Mouse (Mus musculus): Measurements from ENCODE around the gene 1700013G24Rik. TPM values are rescaled to one million over a fixed set of nuclear protein-coding genes. Genes with fewer than 3 reads are reported as not detected.

1700013G24Rik gene
- polyA plus RNA-seq, 1 experiment from 2014 or later, result not detected

DNA sequence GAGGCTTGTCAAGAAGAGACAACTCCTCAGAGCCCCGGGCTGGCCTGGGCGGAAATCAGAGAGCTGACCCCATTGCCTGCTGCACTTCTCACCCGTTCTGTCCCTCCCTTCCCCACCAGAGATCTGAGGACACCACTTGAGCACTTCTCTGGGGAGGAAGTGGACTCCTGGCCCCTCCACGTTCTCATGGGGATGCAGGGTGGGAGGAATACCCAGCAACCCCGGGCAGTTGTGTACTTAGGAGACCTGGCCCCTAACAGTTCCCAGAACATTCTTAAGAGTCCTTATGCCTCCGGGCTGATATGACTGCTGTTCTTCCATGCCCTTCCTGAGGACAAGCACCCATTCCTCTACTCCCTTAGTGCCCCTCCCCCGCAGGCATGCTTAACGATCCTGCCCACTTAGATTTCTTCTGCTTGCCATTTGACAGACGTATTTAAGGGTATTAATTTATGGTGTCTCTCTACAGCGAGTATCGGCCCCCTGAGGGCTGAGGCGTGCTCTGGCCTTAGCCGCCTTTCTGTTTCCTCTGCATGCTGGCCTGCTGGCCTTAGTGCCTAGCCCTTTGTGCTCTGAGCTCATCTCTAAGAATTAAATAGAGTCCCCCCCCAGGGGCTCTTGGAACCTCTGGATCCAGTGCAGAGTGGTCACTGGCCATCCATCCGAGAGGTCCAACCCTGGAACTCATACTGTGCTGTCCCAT is 32.3 kb downstream of the 1700013G24Rik start:
- WGBS, result 31% methylated on average over 14 of the region's 14 CpGs
- Histone ChIP-seq H3K27me3 (ENCODE audit: insufficient read depth, low read length) (no peaks in the 10 kb centered on the region), H3K27ac (ENCODE audit: low read depth) (peak overlapping the region; percentile 92), H3K4me2 (peak overlapping the region; percentile 25; the same call in 1 of the 2 replicates), H3K4me3 (ENCODE audit: low read depth, low read length) (no peak overlapping the region), H3K4me1 (ENCODE audit: insufficient read depth) (peaks cover 76% of the 10 kb centered on the region), H3K9me3 (ENCODE audit: low read depth, low read length) (no peaks in the 10 kb centered on the region), H3K36me3 (ENCODE audit: insufficient read depth) (no peaks in the 10 kb centered on the region), H3K9ac (peak overlapping the region; percentile 24)
- ATAC-seq (ENCODE audit: insufficient read depth), result no peak
- TF ChIP-seq CTCF (IDR thresholded peaks at IDR 0.05; ENCODE audit: low read depth), result no peak
- peak; percentile 58 for DNase-seq

- DNase-seq (peak; percentile 82), ATAC-seq (ENCODE audit: insufficient read depth) (peak; percentile 4; the same call in 1 of the 2 replicates)
- H3K4me3 ChIP-seq (ENCODE audit: low read depth, low read length), result no peak overlapping the region
- no peak for TF ChIP-seq CTCF (IDR thresholded peaks at IDR 0.05; ENCODE audit: low read depth)
- WGBS, result 22% methylated on average over 20 of the region's 20 CpGs
- peak overlapping the region; percentile 92 for H3K27ac ChIP-seq (ENCODE audit: low read depth)
- H3K9ac ChIP-seq, result peak overlapping the region; percentile 24
- no peaks in the 10 kb centered on the region for H3K36me3 ChIP-seq (ENCODE audit: insufficient read depth)
- peaks cover 70% of the 10 kb centered on the region for H3K4me1 ChIP-seq (ENCODE audit: insufficient read depth)
- no peaks in the 10 kb centered on the region for H3K27me3 ChIP-seq (ENCODE audit: insufficient read depth, low read length)
- H3K4me2 ChIP-seq, result peak overlapping the region; percentile 25
- no peaks in the 10 kb centered on the region for H3K9me3 ChIP-seq (ENCODE audit: low read depth, low read length)
Observed at GRCm38 (mm10) chr4:137486081-137487014, 33.3 kb downstream of the 1700013G24Rik start.

DNA sequence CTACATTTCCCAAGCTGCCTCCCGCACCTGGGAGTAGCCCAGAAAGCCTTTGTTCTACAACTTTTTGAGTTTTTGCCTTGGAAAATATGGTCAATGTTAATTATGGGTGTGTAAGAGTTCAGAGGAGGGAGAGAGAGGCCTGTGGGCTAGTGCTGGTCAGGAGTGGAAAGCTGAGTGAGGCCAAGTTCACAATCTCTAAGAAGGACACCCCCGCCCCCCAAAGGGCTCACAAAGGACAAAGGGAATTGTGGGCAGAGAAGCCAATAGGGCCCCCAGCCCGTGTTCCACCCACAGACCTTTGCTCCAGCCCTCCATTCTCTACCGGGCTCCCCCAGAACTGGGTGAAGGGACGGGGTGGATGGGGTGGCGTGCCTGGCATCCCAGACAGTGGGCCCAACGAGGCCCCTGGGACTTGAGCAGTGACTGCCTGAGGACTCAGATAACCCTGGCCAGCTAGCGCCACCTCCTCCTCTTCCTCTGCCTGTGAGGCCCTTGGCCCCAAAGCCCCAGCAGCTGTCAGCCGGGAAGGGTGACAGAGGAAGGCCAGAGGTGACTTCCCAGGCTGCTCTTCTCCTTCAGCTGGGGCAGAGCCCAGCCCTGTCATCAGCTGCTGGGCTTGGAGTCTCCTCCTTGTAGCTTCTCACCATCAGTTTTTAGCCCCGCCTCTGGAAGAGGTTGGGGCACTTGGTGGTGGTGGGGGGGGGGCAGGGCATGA is 34.4 kb downstream of the 1700013G24Rik start:
- H3K4me2 ChIP-seq, result peak overlapping the region; percentile 44
- DNase-seq, result peak; percentile 85
- TF ChIP-seq CTCF (IDR thresholded peaks at IDR 0.05; ENCODE audit: low read depth), result no peak

DNA sequence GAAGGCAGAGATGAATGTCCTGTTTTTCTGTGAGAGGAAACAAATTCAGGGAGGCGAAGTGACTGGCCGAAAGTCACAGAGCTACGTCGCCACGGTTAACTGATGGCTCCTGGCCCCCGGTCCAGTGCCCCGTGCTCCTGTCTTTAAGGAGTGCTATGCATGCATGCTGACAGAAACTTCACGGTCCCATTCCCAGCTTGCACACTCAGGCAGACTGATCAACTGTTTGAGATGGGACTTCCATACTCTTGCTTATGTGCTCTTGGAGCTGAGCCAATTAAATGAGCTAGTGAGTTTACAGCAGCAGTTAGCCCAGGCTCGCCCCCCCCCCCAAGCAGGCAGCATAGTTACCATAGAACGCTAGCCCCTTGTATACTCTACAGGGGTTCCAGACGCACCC is 35.0 kb downstream of the 1700013G24Rik start:
- ATAC-seq (ENCODE audit: insufficient read depth), result peak; percentile 46; the same call in 1 of the 2 replicates
- H3K9ac ChIP-seq, result no peak overlapping the region; the same call in 1 of the 2 replicates
- H3K27ac ChIP-seq (ENCODE audit: low read depth), result peak overlapping the region; percentile 92
- no peak for TF ChIP-seq CTCF (IDR thresholded peaks at IDR 0.05; ENCODE audit: low read depth)
- no peaks in the 10 kb centered on the region for H3K9me3 ChIP-seq (ENCODE audit: low read depth, low read length)
- H3K4me3 ChIP-seq (ENCODE audit: low read depth, low read length), result no peak overlapping the region
- H3K4me1 ChIP-seq (ENCODE audit: insufficient read depth), result peaks cover 63% of the 10 kb centered on the region
- H3K36me3 ChIP-seq (ENCODE audit: insufficient read depth), result no peaks in the 10 kb centered on the region
- WGBS, result 16% methylated on average over 11 of the region's 11 CpGs
- peak; percentile 84 for DNase-seq
- peak overlapping the region; percentile 44 for H3K4me2 ChIP-seq
- H3K27me3 ChIP-seq (ENCODE audit: insufficient read depth, low read length), result no peaks in the 10 kb centered on the region

More for the DNA sequence above, 34.4 kb downstream of the 1700013G24Rik start:
- ATAC-seq (ENCODE audit: insufficient read depth), result peak; percentile 64
- peaks cover 63% of the 10 kb centered on the region for H3K4me1 ChIP-seq (ENCODE audit: insufficient read depth)
- 28% methylated on average over 10 of the region's 10 CpGs for WGBS
- H3K36me3 ChIP-seq (ENCODE audit: insufficient read depth), result no peaks in the 10 kb centered on the region
- no peak overlapping the region; the same call in 1 of the 2 replicates for H3K9ac ChIP-seq
- H3K9me3 ChIP-seq (ENCODE audit: low read depth, low read length), result no peaks in the 10 kb centered on the region
- no peak overlapping the region for H3K4me3 ChIP-seq (ENCODE audit: low read depth, low read length)
- H3K27me3 ChIP-seq (ENCODE audit: insufficient read depth, low read length), result no peaks in the 10 kb centered on the region
- peak overlapping the region; percentile 92 for H3K27ac ChIP-seq (ENCODE audit: low read depth)

GRCm38 (mm10) chr4:137488571-137489303 is 35.7 kb downstream of the 1700013G24Rik start:
- DNase-seq (peak; percentile 80), ATAC-seq (ENCODE audit: insufficient read depth) (peak; percentile 54)
- Histone ChIP-seq H3K9ac (peak overlapping the region; percentile 14), H3K27me3 (ENCODE audit: insufficient read depth, low read length) (no peaks in the 10 kb centered on the region), H3K4me2 (peak overlapping the region; percentile 44), H3K9me3 (ENCODE audit: low read depth, low read length) (no peaks in the 10 kb centered on the region), H3K4me1 (ENCODE audit: insufficient read depth) (peaks cover 59% of the 10 kb centered on the region), H3K36me3 (ENCODE audit: insufficient read depth) (no peaks in the 10 kb centered on the region), H3K27ac (ENCODE audit: low read depth) (peak overlapping the region; percentile 92), H3K4me3 (ENCODE audit: low read depth, low read length) (no peak overlapping the region)
- 12% methylated on average over 12 of the region's 12 CpGs for WGBS
- peak; percentile 75 for TF ChIP-seq CTCF (IDR thresholded peaks at IDR 0.05; ENCODE audit: low read depth)

- H3K4me2 ChIP-seq, result no peak overlapping the region
Observed at GRCm38 (mm10) chr4:137489996-137490395, 36.9 kb downstream of the 1700013G24Rik start.

More at GRCm38 (mm10) chr4:137489996-137490395, 36.9 kb downstream of the 1700013G24Rik start:
- no peaks in the 10 kb centered on the region for H3K9me3 ChIP-seq (ENCODE audit: low read depth, low read length)
- H3K27ac ChIP-seq (ENCODE audit: low read depth), result peak overlapping the region; percentile 92
- no peak for TF ChIP-seq CTCF (IDR thresholded peaks at IDR 0.05; ENCODE audit: low read depth)
- H3K4me1 ChIP-seq (ENCODE audit: insufficient read depth), result peaks cover 55% of the 10 kb centered on the region
- H3K4me3 ChIP-seq (ENCODE audit: low read depth, low read length), result no peak overlapping the region
- ATAC-seq (ENCODE audit: insufficient read depth), result no peak
- WGBS, result 51% methylated on average over 8 of the region's 8 CpGs
- H3K9ac ChIP-seq, result no peak overlapping the region
- no peak for DNase-seq
- H3K27me3 ChIP-seq (ENCODE audit: insufficient read depth, low read length), result no peaks in the 10 kb centered on the region
- no peaks in the 10 kb centered on the region for H3K36me3 ChIP-seq (ENCODE audit: insufficient read depth)
